Mouse (Mus musculus) v-Abl transformed pro-B cells (cell line): Measurements from ENCODE around the gene Hamp.
"Not testable (repeated sequence)": the region's sequence is repeated elsewhere in the genome, so short reads cannot be mapped to it uniquely, and the experiment has no call there.

Source experiments
- in situ Hi-C, 2 experiments: fragments of 400-800 bp; cut with MboI; formaldehyde crosslinking; loops; one replicate each; pipeline ENCODE4 v1.15.1; 2025; ENCODE audit not compliant: unreplicated experiment in 2 of 2

Hamp gene

DNA sequence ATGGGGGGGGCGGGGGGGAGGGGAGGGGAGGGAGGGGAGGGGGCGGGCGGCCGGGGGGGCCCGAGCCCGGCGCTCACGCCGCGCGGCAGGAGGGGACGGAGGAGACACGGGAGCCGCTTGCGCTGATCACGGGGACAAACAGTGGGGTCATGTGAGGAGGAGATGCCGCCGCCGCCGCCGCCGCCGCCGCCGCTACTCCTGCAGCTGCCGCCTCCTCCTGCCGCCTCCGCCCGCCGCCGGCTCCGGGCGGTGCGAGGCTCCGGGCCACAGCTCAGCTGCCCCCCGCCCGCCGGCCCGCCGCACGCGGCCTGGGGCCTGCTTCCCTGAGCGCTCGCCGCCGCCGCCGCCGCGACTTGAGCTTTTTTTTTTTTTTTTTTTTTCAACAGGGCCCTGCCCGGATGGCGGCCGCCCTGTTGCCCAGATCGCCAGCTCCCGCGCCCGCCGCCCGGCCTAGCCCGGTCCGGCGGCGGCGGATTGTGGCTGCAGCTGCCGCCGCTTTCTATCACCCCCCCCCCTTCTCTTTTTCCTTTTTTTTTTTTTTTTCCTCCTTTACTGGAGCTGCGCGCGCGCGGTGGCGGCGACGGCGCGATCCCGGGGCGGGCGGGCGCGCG is 13.0 kb upstream of the Hamp start, which contains the start of gene Usf2:
Gene Usf2, minus strand, starts transcription at position 48 of the 611 bp plus-strand sequence.
- in situ Hi-C loops, result no loop called here

DNA sequence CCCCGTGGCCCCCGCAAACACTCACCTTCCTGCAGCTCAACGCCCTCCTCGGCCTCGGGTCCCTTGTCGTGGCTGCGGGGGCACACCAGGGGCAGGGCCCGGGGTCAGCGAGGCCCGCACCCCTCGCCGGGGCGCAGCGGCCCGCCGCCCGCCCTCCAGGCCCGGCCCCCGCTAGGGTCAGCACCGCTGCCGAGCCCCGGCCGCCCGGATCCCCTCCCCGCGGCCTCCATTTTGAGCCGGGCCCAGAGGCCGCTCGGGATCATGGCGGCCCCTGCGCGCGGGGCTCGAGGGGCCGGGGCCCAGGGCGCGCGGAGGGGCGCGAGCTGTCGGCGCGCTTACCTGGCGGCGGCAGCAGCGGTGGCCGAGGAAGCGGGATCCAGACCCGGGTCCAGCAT is 12.5 kb upstream of the Hamp start:
- in situ Hi-C loops, result no loop called here

DNA sequence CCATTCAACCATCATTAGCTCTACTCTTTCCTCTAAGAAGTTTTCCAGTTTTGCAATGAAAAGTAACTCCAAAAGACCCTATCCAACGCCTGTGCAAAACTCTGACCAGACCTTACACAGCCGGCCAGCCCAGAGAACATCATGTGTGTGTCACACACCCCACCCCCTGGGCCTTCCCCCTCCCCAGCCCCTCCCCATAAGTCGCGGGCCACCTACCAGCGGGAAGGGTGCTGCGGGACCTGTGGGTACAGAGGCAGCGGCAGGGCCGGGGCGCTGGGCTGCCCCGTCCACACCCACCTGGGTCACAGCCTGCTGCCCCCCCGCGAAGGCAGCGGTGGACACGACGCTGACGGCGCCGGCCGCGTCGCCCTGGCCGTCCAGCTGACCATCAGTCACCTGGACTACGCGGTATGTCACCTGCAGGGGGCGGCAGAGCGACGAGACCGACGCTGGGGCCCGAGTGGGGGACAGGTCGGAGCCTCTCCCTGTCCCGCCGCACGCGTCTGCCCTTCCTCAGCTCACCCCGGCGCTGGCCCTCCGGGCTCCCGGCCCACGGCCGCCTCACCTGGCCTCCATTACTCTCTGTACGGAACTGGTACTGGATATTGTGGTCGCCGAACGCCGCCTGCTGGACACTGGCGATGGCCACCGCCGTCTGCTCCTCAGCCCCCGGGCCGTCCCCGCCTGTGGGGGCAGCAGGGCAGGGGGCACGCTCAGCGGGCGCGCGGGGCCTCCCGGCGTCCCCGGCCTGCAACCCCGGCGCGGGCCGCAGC is 11.9 kb upstream of the Hamp start:
- in situ Hi-C loops, result no loop called here

DNA sequence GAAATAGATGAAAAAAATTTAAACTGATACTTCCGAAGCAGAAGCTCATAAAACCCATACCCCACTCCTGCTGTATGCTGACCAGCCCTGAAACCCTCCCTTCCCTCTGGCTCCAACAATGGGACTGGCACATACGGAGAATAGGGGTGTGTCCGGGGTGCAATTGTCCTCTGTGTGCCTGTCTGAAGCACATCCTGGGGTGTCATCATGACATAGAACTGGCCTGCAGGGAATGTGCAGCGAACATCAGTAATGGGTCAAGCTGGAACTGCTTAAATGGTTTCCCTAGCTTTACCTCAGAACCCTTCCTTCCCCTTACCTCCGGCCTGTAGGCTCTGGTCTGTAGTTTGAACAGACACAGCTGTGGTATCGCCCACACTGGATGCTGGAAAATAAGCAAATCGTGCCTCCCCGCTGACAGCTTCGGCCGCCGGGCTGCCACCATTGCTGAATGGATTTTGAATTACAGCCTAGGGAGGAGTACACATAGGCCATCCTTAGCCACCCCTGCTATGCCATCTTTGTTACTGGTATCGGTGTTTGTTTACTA is 11.2 kb upstream of the Hamp start:
- in situ Hi-C loops, result no loop called here

DNA sequence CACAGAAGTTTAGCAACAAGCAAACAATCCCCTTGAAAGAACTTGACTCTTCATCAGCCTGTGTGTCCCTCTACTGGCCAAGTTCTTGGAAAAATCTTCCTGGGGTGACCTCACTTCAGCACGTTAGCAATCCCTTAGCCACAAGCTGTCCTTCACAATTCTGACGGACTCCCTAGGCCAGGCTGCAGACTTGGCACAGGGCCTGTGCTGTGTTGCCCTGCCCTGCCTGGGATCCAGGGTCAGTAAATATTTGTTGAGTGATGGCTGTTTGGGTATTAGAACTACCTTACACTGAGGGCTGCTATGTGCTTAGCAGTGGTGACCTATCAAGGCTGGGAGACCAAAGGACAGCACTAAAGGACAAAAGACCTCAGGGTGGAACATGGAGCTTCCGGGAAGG is 10.2 kb upstream of the Hamp start:
- in situ Hi-C loops, result no loop called here

DNA sequence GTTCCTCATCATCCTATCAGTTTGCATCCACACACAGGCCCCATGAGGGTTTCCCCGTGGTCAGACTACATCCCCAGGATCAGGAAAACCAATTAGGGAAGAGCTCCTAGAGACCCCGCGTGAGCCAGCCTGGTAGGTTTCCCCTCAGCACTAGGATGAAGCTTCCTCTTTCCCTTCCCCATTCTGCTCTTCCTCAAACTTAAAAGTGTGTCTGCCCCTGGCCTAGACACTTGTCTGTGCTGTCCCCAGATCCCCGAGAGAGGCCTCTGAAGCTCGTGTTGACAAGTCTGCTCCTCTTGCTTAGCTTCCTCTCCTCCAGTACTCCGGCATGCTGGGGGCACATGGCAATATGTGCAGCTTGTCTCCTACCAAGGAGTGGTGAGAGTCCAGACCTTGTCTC is 9.6 kb upstream of the Hamp start:
- in situ Hi-C loops, result no loop called here

DNA sequence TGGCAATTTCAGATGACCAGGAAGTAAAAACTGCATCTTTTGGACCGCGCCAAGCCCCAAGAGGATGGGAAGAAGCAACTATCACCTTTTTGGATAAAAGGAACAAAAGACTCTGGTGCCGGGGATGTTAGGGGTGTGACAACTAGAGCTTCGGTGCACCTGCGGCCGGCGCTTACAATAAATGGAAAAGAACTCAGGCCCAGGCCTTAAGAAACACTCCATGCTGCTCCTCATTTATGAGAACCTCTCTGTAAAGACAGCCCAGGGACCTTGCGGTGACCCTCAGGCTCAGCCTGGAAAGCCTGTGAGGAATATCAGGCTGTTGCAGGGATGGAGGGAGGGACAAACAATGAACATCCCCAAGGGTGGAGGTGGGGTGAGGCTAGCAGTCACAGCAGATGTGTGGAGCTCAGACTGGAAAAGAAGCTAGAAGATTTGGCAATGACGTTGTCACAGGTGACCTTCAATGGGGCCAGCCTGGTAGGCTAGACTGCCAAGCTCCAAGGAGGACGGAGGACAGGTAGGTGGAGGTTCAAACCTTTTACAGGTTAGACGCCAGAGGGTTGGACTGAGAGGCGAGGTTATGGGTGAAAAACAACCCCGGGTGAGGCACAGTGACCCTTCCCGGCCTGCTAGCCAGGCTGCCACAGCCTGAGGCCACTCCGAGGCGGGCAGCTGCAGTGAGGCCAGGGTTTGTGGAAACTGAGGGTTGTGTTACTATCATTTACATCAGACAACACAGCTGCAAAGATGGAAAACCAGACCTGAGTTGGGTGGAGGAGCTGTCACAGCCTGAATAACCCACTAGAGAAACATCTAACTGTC is 8.8 kb upstream of the Hamp start:
- in situ Hi-C loops, result no loop called here

DNA sequence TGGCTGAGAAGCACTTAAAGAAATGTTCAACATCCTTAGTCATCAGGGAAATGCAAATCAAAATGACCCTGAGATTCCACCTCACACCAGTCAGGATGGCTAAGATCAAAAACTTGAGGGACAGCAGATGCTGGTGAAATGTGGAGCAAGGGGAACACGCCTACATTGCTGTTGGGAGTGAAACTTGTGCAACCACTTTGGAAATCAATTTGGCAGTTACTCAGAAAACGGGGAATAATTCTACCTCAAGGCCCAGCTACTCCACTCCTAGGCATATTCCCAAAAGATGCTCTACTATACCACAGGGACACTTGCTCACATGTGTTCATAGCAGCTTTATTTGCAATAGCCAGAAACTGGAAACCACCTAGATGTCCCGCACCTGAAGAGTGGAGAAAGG is 6.1 kb upstream of the Hamp start:
- in situ Hi-C loops, result not testable (repeated sequence)

DNA sequence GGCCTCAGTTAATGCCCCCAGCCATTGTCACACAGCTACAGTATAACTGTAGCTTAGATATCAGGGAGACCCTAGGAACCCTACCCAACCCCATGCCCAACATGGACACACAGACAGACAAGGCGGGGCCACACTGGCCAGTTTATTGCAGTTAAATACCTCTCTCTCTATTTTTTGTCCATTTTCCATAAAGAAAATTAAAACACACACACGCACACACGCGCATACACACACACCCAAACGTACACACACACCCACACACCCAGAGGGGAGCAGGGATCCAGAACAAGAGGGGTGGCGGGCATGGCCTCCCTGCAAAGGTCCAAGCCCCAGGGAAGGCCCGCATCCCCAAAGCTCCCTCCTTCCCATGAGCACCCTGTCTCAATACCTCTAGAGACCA is 2.0 kb upstream of the Hamp start:
- in situ Hi-C loops, result no loop called here

DNA sequence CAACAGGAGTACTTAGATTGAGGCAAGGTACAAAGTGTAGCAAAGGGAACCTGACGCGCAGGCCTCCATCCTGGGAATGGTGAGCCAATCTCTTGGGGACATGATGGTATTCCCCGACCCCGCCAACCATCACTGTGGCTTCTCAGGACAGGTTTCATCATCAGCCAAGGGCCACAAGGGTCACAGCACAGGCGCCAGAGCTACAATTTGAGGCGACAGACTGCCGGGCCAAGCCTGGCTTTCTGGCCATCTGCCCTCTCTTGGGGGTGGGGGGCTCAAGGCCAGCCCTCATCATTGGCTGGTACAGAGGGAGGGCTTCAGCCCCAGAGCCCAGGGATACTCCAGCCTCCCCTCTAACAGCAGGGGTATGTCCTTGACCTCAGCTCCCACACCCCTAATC is 1.6 kb upstream of the Hamp start:
- in situ Hi-C loops, result not testable (repeated sequence)

DNA sequence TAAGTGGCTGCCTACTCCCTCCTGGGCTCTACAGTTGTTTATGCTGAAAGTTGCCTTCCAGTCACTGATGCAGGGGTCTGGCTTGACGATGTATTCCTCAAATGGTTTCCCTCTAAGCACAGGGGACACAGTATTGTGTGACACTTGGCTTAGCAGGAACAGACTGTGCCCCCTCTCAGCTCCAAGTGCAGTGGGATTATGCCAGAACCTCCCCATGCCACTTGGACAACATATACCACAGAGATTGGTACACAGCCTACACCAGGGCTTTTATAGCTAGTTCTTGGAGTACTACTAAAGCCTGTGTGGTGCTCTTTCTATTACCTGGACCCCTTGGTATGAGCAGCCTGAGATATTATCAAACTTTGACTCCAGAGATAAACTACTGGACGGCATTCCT is 874 bp upstream of the Hamp start:
- in situ Hi-C loops, result not testable (repeated sequence)

DNA sequence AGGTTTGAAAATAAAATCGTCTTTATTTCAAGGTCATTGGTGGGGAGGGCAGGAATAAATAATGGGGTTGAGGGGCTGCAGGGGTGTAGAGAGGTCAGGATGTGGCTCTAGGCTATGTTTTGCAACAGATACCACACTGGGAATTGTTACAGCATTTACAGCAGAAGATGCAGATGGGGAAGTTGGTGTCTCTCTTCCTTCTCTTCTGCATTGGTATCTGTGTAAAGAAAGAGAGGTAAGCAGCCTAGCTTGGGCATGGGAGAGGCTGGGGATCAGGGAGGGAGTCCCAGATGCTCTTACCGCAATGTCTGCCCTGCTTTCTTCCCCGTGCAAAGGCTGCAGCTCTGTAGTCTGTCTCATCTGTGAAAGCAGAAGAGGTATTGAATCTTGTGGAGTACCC is 1.5 kb downstream of the Hamp start:
- in situ Hi-C loops, result not testable (repeated sequence)

DNA sequence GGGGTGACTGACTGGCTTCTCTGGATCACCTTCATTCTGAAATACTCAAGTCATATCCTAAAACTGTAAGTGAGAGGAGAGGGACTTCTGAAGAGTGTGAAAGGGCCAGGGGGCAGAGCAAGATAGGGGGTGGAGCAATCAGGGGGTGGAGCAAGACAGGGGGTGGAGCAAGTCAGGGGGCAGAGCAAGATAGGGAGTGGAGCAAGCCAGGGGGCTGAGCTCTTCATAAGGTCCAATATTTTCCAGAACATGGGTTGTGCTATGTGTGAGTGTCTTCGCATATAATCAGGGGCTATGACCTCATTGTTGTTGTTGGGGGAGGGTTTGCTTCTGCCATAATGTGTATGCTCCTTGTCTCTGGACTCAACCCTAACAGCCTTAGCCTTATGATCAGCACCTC is 3.8 kb downstream of the Hamp start:
- in situ Hi-C loops, result not testable (repeated sequence)

DNA sequence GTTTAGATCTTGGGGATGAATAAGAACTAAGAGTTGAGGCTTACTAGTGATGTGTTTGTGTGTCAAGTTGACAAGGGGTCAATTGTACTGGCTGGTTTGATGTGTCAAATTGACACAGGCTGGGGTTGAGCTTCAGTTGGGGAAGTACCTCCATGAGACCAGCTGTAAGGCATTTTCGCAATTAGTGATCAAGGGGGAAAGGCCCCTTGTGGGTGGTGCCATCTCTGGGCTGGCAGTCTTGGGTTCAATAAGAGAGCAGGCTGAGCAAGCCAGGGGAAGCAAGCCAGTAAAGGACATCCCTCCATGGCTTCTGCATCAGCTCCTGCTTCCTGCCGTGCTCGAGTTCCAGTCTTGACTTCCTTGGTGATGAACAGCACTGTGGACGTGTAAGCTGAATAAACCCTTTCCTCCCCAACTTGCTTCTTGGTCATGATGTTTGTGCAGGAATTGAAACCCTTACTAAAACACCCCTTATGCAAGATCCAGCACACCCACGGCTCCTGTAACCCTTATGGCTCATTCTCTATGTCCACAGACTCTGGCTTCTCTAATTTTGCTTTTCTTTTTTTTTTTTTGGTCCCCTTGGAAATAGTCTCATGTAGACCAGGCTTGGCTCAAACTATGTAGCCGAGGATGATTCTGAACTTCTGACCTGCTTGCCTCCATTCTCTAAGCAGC is 8.3 kb downstream of the Hamp start:
- in situ Hi-C loops, result not testable (repeated sequence)

DNA sequence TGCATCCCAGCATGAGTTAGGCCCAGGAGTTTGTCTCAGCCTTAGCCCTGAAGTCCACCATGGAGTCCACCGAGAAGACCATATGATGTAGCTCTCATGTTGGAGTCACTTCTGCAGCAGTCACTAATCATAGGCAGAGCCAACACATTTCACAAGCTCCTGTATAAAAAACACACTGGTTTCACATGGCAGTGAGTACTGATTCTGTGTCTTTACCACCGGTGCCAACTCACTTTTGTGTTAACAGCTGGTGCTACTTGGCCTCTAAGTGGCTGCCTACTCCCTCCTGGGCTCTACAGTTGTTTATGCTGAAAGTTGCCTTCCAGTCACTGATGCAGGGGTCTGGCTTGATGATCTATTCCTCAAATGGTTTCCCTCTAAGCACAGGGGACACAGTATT is 19.3 kb downstream of the Hamp start, which contains the start of gene Hamp2:
Gene Hamp2, minus strand, starts transcription at position 101 of the 400 bp plus-strand sequence.
- in situ Hi-C loops, result not testable (repeated sequence)

DNA sequence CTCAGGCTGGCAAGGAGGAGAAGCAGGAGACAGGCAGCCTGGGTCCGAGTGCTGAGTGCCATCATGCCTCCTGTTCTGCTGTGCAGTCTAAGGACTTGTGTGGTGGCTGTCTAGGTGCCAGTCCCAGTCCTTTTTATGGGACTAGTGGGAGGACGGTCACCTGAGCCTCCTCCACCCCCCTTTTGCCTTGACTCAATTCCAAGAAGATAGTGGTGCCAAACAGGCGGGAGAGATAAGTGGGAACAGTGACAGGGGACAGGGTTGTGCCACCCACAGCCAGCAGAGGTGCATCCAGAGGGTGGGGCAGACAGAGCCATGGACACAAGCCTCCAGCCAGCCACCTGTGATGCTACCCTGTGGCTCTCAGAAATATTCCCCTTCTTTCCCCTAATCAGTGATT is 19.8 kb downstream of the Hamp start:
- in situ Hi-C loops, result no loop called here

DNA sequence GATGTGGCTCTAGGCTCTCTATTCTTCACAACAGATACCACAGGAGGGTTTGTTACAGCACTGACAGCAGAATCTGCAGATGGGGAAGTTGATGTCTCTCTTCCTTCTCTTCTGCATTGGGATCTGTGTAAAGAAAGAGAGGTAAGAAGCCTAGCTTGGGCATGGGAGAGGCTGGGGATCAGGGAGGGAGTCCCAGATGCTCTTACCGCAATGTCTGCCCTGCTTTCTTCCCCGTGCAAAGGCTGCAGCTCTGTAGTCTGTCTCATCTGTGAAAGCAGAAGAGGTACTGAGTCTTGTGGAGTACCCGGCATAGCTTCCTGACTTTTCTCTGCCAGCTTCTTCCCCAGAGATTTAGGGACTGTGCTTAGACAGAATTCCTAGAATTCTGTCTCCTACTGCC is 21.3 kb downstream of the Hamp start:
- in situ Hi-C loops, result not testable (repeated sequence)

DNA sequence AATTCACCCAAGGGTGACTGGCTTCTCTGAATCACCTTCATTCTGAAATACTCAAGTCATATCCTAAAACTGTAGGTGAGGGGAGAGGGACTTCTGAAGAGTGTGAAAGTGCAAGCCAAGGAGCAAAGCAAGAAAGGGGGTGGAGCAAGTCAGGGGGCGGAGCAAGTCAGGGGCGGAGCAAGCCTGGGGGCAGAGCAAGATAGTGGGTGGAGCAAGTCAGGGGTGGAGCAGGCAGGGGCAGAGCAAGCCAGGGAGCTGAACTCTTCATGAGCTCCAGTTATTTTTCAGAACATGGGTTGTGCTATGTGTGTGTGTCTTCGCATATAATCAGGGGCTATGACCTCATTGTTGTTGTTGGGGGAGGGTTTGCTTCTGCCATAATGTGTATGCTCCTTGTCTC is 23.6 kb downstream of the Hamp start:
- in situ Hi-C loops, result no loop called here

DNA sequence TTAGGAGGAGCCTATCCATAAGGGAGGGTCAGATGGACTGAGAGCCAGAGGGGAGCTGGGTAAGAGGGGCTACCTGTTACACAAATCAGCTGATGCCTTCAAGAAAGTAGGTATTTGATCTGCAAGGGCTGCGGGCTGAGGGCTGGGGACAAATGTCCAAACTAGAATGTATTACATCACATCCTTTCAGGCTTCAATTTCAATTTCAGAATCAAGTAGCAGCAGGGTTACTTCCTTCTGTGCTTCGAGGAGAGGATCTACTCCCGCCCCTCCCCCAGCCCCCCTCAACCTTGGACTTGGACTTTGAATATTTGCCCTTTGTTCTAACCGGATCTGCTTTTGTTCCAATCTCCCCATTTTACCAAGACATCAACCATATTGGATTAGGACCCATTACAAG is 26.6 kb downstream of the Hamp start:
- in situ Hi-C loops, result no loop called here

DNA sequence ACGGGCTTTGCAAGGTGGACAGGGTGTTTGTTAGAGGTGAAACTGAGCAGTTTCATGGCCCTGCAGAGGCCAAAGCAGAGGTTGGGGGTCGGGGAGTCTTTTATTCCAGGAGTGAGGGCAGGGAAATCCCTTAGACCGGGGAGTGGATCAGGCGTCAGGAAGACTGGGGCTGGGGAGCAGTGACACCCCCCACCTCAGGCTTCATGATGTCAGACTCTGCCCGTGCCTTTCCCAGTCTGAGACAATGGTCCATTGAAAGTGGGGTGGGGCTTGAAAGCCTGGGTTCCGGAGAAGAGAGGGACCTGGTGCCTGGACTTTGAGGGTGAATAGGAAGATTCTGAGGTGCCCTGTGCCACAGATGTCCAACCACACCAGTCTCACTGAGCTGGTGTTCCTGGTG is 27.1 kb downstream of the Hamp start:
- in situ Hi-C loops, result no loop called here

DNA sequence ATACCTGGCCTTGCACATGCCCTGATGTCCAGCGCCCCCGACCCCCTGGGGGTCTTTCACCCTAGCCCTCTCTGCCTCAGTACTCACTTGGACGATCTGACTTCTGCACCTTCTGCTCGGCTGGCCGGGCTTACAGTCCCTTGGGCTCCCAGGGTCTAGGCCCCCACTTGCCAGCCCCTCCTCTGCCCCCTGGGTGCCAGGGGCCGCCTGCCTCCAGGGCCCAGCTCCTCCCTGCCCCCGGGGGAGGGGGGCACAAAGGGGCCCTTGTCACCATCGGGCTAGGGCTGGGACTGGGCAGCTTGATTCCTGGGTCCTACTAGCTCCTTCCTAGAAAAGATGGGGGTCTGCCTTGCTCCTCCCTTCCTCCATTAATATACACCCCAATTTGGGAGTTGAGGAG is 29.1 kb downstream of the Hamp start, which contains the start of gene Mag:
Gene Mag, minus strand, starts transcription at position 142 of the 400 bp plus-strand sequence.
- in situ Hi-C loops, result loop anchor here (5.0 kb wide), 1 partner anchor 117 kb away; no protein-coding TSS in a partner anchor
